Mouse (Mus musculus) stomach, postnatal 0 days (tissue): ENCODE results near the gene Pyroxd1.

Source experiments
- CTCF ChIP-seq: IDR thresholded peaks from 2 replicates; pipeline ENCODE4 v1.5.1; 2016; ENCODE audit warnings: antibody characterized with exemption, low read depth, mild to moderate bottlenecking, moderate library complexity
- EP300 ChIP-seq: optimal IDR thresholded peaks from 2 replicates; pipeline ENCODE3; 2016; ENCODE audit warnings: antibody characterized with exemption

GRCm38 (mm10) chr6:142329201-142329600, 16.3 kb upstream of the Pyroxd1 start:
- no peak for TF ChIP-seq CTCF
- no peak for TF ChIP-seq EP300
